Mouse (Mus musculus) embryonic facial prominence, embryonic 12.5 days (tissue): Measurements from ENCODE around the gene Podxl2. TPM values are rescaled to one million over a fixed set of nuclear protein-coding genes. Genes with fewer than 3 reads are reported as not detected.

Source experiments
- polyA plus RNA-seq: library from polyadenylated mRNA; unstranded; fragments of >200 nt; fragmentation: Nextera tagmentation; extraction: Ambion mirVana; gene quantifications from 2 replicates; pipeline ENCODE4 v1.2.1, GENCODE M21; 2016

Gene Podxl2
- polyA plus RNA-seq, 1 experiment from 2014 or later, result 138 TPM

Other genes starting within 250 kb of the Podxl2 start
- gene Kbtbd12, start 237.1 kb downstream of the Podxl2 start, polyA plus RNA-seq, result 0.36 TPM in 1 of 2 replicates, not detected in the other
- 8.0 and 8.4 TPM in 2 replicates for gene Mgll, start 150.6 kb downstream of the Podxl2 start, polyA plus RNA-seq
- gene Abtb1, start 33.1 kb downstream of the Podxl2 start, polyA plus RNA-seq, result 28.8 and 33.7 TPM in 2 replicates
- gene Mcm2, start 23.7 kb upstream of the Podxl2 start, polyA plus RNA-seq, result 169 and 171 TPM in 2 replicates
- 86.3 and 90.6 TPM in 2 replicates for gene Tpra1, start 27.2 kb upstream of the Podxl2 start, polyA plus RNA-seq